Mouse (Mus musculus) kidney, adult 11 months (tissue): ENCODE measurements around the gene Hjurp.

ENCODE experiments used
- DNase-seq: peaks from one replicate; pipeline ENCODE4 v3.0.0; 2022

The Hjurp gene

DNA sequence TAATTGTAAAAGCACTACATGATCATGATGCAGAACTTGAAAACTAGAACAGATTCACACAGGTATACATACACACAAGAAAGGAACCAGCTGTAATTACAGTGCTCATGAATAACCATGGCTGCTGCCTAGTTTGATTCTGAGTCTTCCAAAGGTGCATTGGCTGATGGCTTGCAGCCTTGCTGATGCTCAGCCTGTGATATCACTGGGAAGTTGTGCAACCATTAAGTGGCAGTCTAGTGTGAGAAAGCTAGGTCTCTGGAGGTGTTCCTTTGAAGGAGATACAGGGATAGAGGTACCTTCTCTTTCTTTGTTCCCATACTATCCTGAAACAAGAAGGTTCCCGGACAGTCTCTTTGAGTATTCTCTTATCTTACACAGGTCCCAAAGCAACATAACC lies 58.4 kb downstream of the Hjurp start:
- DNase-seq: no peak

DNA sequence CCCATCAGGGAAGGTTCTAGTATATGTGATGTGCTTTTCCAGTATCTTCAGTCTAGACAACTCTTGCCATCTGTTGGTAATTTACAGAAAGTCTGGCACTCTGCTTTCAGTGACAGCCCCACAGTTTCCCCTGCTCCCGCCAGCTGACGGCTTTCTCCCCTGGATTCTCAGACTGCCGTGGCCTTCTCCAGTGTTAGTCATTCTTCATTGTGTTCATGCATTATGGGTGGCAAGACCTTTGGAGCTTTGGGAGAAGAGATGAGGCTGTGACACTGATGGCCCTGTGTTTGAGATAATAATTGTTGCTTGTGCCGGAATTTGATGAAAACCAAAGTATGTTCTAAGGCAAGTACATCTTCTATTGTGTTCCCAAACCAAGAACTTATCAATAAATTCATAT lies 58.8 kb downstream of the Hjurp start:
- no peak for DNase-seq

DNA sequence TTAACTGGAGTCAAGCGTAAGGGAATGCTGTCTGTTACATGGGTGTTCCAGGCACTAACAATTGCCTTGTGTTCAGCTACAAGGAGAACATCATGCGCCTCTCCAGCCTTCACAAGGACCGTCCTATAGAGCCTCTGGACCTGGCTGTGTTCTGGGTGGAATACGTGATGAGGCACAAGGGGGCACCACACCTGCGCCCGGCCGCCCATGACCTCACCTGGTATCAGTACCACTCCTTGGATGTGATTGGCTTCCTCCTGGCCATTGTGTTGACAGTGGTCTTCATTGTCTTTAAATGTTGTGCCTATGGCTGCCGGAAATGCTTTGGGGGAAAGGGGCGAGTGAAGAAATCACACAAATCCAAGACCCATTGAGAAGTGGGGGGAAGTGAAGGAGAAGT lies 59.4 kb downstream of the Hjurp start:
- DNase-seq: no peak

DNA sequence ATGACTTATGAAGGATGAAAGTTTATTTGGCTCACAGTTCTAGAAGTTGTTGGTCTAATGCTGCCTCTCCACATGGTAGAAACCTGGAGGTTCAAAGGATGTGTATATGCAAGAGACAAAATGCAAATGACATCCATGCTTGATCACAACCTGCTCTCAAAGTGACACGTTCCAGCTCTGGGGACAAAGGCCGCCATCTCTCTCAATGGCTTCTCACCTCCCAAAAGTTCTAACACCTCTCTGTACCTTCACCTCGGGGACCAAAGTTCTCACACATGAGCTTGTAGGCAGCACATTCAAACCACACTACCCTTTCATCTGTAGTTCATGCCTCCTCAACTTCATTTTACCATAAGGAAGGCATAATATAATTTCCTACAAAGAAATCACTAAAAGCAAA lies 59.9 kb downstream of the Hjurp start:
- DNase-seq: no peak

DNA sequence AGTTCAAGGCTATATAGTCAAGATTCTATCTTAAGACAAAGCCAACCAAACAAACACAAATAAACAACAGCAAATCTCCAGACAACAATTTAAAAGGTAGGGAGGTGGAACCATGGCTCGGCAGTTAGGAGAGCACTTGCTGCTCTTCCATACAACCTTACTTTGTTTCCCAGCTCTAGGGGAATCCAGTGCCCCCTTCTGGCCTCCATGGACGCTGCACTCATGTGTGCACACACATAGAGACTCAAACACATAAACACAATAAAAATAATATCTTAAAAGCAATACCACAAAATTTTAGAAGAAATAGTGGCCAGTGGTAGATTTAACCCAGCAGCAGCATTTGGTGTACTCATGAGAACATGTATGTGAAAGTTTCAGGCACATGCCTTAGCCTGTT lies 60.3 kb downstream of the Hjurp start:
- no peak for DNase-seq

- DNase-seq: no peak
Measured at GRCm38 (mm10) chr1:88216551-88216950, 60.9 kb downstream of the Hjurp start.

DNA sequence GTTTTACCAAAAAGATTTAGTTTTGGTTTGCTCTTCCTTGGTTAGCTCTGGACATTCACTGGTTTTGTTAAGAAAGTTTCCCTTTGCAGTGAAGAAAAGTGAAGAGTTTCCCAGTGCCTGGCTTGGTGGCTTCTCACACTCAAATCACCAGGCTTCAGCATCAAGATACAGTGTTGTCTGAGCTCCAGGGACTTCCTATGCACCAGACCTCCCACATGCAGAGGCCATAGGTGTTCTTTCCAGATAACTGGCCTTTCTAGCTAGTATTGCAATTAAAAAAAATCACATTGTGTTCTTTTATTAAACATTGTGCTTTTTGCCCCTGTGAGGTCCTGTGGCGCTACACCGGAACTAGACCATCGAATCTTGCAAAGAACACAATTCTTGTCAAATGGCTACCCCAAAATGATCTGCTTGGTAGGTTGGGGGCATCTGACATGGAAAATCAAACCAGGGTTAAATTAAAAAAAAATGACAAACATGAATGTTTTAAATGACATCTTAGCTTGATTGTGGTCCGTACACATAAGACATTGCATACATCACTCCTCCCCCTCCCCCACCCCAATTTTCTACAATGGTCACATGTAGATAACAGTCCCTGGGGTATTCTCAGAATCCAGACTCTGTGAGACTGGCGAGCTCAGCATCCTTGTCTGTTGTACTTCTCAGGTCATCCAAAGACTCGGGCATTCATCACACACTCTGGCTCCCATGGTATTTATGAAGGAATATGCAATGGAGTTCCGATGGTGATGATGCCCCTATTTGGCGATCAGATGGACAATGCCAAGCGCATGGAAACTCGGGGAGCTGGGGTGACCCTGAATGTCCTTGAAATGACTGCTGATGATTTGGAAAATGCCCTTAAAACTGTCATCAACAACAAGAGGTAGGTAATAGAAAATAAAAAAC lies 61.7 kb downstream of the Hjurp start:
- DNase-seq: no peak

- DNase-seq: no peak
Measured at GRCm38 (mm10) chr1:88214462-88214952, 62.9 kb downstream of the Hjurp start.

- DNase-seq: no peak
Measured at GRCm38 (mm10) chr1:88213766-88214461, 63.5 kb downstream of the Hjurp start.

DNA sequence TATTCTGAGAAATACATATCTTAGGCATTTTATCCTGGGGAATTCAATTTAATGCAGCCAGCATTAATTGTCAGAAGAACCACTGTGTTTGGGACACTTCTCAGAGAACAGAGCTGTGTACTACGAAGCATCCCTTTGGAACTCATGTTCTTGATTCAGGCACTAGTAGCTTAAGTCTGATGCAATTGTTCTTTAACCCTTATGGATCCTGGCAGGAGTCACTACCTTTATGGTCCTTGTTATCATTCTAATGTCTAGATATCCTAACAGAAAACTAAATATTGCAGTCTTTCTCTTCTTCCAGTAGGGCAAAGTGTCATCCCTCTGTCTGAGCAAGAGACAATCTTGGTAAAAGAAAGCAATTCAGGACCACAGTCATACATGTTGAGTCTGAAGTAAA lies 64.4 kb downstream of the Hjurp start:
- no peak for DNase-seq
